Mouse (Mus musculus): ENCODE measurements around the gene Arhgap21. TPM values are rescaled to one million over a fixed set of nuclear protein-coding genes. Genes with fewer than 3 reads are reported as not detected.
"Not testable (repeated sequence)": the region's sequence is repeated elsewhere in the genome, so short reads cannot be mapped to it uniquely, and the experiment has no call there.

Gene Arhgap21
- polyA plus RNA-seq, 1 experiment from 2014 or later = 56.9 TPM

DNA sequence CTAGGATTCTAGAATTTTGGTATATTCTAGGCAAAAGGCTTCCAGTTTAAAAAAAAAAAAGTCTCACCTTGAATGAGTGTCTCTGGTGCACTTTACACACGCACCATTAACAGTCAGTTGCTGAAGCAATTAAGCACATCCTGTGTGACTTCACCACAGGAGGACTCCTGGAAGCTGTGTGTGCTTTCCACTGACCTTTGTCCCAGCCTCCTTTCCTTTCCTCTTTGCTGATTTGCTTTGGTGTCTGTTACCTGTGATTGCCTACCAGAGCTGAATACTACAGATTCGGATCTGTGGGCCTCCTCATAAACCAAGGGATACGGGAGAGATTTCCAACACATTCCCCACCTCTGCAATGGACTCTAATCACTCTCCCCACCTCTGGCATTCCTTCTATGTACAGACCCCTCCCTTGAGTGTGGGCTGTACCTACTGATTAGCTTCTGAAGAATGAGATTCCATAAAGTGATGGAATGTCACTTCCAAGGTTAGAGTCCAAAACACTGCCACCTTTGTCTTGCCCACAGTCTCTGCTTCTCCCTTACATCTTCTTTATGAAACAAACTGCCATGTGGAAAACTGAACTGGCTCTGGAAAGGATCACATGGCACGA is 32.0 kb downstream of the Arhgap21 start:
- H3K4me3 ChIP-seq (ENCODE audit: low read depth, low read length) = no peak overlapping the region
- H3K27me3 ChIP-seq (ENCODE audit: control insufficient read depth, insufficient read depth, low read length) = no peaks in the 10 kb centered on the region
- ATAC-seq (ENCODE audit: low FRiP score) = no peak
- H3K9ac ChIP-seq (ENCODE audit: low read length) = no peak overlapping the region
- no peak overlapping the region for H3K4me2 ChIP-seq
- H3K36me3 ChIP-seq (ENCODE audit: control insufficient read depth, insufficient read depth, low read length) = no peaks in the 10 kb centered on the region
- H3K9me3 ChIP-seq (ENCODE audit: control insufficient read depth, low read length) = no peaks in the 10 kb centered on the region
- no peak overlapping the region for H3K27ac ChIP-seq (ENCODE audit: low read depth, low read length)
- no peak for DNase-seq (ENCODE audit: low spot score, missing footprints)
- 87% methylated on average over 4 of the region's 4 CpGs for WGBS
- H3K4me1 ChIP-seq (ENCODE audit: control insufficient read depth, insufficient read depth, low read length) = peaks cover 11% of the 10 kb centered on the region; the same call in 1 of the 2 replicates

DNA sequence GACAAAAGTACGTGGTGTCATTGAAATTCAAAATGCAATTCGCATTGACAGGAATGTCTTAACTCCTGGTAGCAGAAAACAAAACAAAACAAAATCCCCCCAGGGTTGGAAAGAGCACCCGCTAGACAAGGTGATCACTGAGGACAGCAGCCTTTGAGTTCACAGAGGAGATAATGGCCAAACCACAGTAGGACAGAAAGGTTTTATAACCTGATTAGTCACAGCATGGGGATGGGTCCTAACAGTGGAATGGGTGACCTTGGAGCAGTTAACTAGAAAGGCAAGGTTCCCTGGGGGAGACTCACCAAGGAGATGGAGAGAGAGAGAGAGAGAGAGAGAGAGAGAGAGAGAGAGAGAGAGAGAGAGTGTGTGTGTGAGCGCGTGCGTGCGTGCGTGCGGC is 34.3 kb downstream of the Arhgap21 start:
- H3K4me2 ChIP-seq = no peak overlapping the region
- DNase-seq (ENCODE audit: low spot score, missing footprints) = no peak
- H3K9me3 ChIP-seq (ENCODE audit: control insufficient read depth, low read length) = no peaks in the 10 kb centered on the region
- peaks cover 7% of the 10 kb centered on the region; the same call in 1 of the 2 replicates for H3K4me1 ChIP-seq (ENCODE audit: control insufficient read depth, insufficient read depth, low read length)
- H3K36me3 ChIP-seq (ENCODE audit: control insufficient read depth, insufficient read depth, low read length) = no peaks in the 10 kb centered on the region
- H3K4me3 ChIP-seq (ENCODE audit: low read depth, low read length) = no peak overlapping the region
- no peak overlapping the region for H3K9ac ChIP-seq (ENCODE audit: low read length)
- no peaks in the 10 kb centered on the region for H3K27me3 ChIP-seq (ENCODE audit: control insufficient read depth, insufficient read depth, low read length)
- WGBS = 51% methylated on average over 9 of the region's 9 CpGs
- peak; percentile 30; the same call in 1 of the 2 replicates for ATAC-seq (ENCODE audit: low FRiP score)
- H3K27ac ChIP-seq (ENCODE audit: low read depth, low read length) = no peak overlapping the region

DNA sequence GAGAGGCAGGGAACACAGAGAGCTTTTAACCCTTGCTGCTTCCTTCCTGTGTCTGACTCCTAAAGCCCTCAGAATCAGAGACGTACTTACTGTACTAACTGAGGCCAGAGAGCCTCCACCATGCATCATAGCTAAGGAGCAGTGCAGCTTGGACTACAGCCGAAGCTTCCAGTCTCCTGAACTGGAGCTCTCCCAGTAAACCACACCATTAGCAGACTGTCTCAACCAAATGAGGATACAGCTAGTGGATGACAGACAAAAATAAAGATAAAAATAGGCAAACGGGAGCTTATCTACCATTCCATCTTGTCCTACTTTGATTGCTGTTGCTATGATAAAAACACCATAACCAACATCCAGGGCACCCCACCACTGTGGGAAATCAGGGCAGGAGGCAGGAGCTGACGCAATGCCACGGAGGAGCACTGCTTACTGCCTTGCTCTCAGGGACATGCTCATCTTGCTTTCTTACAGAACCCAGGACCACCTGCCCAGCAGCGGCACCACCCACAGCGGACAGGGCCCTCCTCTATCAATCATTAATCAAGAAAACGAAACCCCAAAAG is 35.9 kb downstream of the Arhgap21 start:
- H3K4me3 ChIP-seq (ENCODE audit: low read depth, low read length) = no peak overlapping the region
- DNase-seq (ENCODE audit: low spot score, missing footprints) (no peak), ATAC-seq (ENCODE audit: low FRiP score) (no peak)
- H3K4me2 ChIP-seq = no peak overlapping the region
- H3K36me3 ChIP-seq (ENCODE audit: control insufficient read depth, insufficient read depth, low read length) = no peaks in the 10 kb centered on the region
- peaks cover 7% of the 10 kb centered on the region; the same call in 1 of the 2 replicates for H3K4me1 ChIP-seq (ENCODE audit: control insufficient read depth, insufficient read depth, low read length)
- H3K27ac ChIP-seq (ENCODE audit: low read depth, low read length) = no peak overlapping the region
- H3K9me3 ChIP-seq (ENCODE audit: control insufficient read depth, low read length) = no peaks in the 10 kb centered on the region
- H3K27me3 ChIP-seq (ENCODE audit: control insufficient read depth, insufficient read depth, low read length) = no peaks in the 10 kb centered on the region
- H3K9ac ChIP-seq (ENCODE audit: low read length) = no peak overlapping the region
- WGBS = 89% methylated on average over 8 of the region's 8 CpGs

DNA sequence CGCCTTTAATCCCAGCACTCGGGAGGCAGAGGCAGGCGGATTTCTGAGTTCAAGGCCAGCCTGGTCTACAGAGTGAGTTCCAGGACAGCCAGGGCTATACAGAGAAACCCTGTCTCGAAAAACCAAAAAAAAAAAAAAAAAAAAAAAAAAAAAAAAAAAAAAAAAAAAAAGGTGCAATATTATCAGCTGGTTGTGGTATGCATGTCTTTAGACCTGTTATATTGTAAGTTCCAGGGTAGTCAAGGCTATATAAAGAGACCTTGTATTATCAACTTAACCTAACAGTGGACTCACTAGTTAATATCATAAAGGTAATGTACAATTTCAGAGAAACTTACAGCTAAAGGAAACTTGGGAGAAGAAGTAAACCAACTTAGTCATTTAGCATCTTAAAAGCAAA is 36.9 kb downstream of the Arhgap21 start:
- not testable (repeated sequence) for H3K36me3 ChIP-seq (ENCODE audit: control insufficient read depth, insufficient read depth, low read length); H3K9me3 ChIP-seq (ENCODE audit: control insufficient read depth, low read length); H3K27ac ChIP-seq (ENCODE audit: low read depth, low read length); DNase-seq (ENCODE audit: low spot score, missing footprints); H3K4me1 ChIP-seq (ENCODE audit: control insufficient read depth, insufficient read depth, low read length); H3K27me3 ChIP-seq (ENCODE audit: control insufficient read depth, insufficient read depth, low read length); ATAC-seq (ENCODE audit: low FRiP score); H3K9ac ChIP-seq (ENCODE audit: low read length); H3K4me3 ChIP-seq (ENCODE audit: low read depth, low read length); H3K4me2 ChIP-seq
- 96% methylated on average over 3 of the region's 4 CpGs for WGBS

DNA sequence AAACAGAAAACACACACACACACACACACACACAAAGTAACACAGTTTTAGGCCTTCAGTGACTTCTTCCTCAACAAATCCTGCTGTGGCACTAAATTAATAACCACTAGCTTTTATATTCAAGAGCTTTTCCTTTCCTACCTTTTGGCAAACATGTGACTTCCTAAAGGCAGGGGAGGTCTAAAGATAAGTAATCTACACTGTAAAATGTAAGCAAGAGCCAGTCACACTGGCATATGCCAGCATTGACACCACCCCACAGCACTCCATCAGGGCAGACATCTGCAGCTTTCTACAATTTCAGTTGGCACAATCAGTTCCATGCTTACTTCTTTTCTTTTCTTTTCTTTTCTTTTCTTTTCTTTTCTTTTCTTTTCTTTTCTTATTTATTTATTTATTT is 40.2 kb downstream of the Arhgap21 start:
- H3K4me1 ChIP-seq (ENCODE audit: control insufficient read depth, insufficient read depth, low read length) = no peaks in the 10 kb centered on the region
- no peak for DNase-seq (ENCODE audit: low spot score, missing footprints)
- no peak for ATAC-seq (ENCODE audit: low FRiP score)

DNA sequence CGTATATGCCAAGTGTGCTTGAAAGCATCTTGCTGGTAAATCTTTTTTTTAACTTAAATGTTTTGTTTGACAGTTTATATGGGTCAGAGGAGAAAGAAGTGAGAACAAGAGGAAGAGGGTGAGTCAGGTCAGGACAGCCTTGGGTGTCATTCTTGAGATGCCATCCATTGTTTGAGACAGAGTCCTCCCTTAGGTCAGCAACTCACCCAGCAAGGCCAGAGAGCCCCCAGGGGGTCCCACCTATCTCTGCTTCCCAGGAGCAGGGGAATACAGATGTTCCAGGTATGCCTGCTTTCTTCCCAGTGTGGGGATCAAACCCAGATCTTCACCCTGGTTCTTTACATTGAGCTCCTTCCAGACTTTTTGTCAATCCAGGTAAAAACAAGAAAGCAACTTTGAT is 43.7 kb downstream of the Arhgap21 start:
- Histone ChIP-seq H3K27me3 (ENCODE audit: control insufficient read depth, insufficient read depth, low read length) (no peaks in the 10 kb centered on the region), H3K4me2 (no peak overlapping the region), H3K36me3 (ENCODE audit: control insufficient read depth, insufficient read depth, low read length) (no peaks in the 10 kb centered on the region), H3K9me3 (ENCODE audit: control insufficient read depth, low read length) (no peaks in the 10 kb centered on the region), H3K4me3 (ENCODE audit: low read depth, low read length) (no peak overlapping the region), H3K9ac (ENCODE audit: low read length) (no peak overlapping the region), H3K27ac (ENCODE audit: low read depth, low read length) (no peak overlapping the region), H3K4me1 (ENCODE audit: control insufficient read depth, insufficient read depth, low read length) (peaks cover 7% of the 10 kb centered on the region; the same call in 1 of the 2 replicates)
- ATAC-seq (ENCODE audit: low FRiP score) (no peak), DNase-seq (ENCODE audit: low spot score, missing footprints) (no peak)
- 83% methylated on average over 1 of the region's 1 CpGs for WGBS

More for the DNA sequence above, 40.2 kb downstream of the Arhgap21 start:
- no peak overlapping the region for H3K4me3 ChIP-seq (ENCODE audit: low read depth, low read length)
- H3K9me3 ChIP-seq (ENCODE audit: control insufficient read depth, low read length) = no peaks in the 10 kb centered on the region
- no peaks in the 10 kb centered on the region for H3K27me3 ChIP-seq (ENCODE audit: control insufficient read depth, insufficient read depth, low read length)
- H3K36me3 ChIP-seq (ENCODE audit: control insufficient read depth, insufficient read depth, low read length) = no peaks in the 10 kb centered on the region
- H3K4me2 ChIP-seq = no peak overlapping the region
- H3K27ac ChIP-seq (ENCODE audit: low read depth, low read length) = no peak overlapping the region
- no peak overlapping the region for H3K9ac ChIP-seq (ENCODE audit: low read length)

DNA sequence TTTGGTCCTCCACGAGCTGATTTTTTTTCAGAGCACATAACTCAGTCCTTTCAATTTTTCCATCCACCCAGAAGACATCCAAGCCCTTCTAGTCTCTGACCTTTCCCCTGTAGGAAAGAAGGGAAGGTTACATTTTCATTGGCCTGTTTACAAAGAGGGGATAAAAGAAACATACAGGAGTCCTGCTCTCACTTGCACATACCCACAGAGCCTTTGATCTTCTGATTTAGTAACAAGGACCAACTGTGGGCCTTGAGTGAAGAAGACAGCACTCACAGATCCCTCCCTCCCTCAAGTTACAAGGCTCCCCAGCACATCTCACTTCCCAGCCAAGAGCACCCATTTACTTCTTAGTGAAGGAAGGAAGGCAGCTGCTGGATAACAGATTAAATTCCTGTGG is 46.3 kb downstream of the Arhgap21 start:
- DNase-seq (ENCODE audit: low spot score, missing footprints) (no peak), ATAC-seq (ENCODE audit: low FRiP score) (no peak)
- Histone ChIP-seq H3K36me3 (ENCODE audit: control insufficient read depth, insufficient read depth, low read length) (no peaks in the 10 kb centered on the region), H3K9me3 (ENCODE audit: control insufficient read depth, low read length) (no peaks in the 10 kb centered on the region), H3K4me2 (no peak overlapping the region), H3K4me3 (ENCODE audit: low read depth, low read length) (no peak overlapping the region), H3K9ac (ENCODE audit: low read length) (no peak overlapping the region), H3K27me3 (ENCODE audit: control insufficient read depth, insufficient read depth, low read length) (no peaks in the 10 kb centered on the region), H3K4me1 (ENCODE audit: control insufficient read depth, insufficient read depth, low read length) (peaks cover 7% of the 10 kb centered on the region; the same call in 1 of the 2 replicates), H3K27ac (ENCODE audit: low read depth, low read length) (no peak overlapping the region)
- WGBS = 21% methylated on average over 1 of the region's 1 CpGs

DNA sequence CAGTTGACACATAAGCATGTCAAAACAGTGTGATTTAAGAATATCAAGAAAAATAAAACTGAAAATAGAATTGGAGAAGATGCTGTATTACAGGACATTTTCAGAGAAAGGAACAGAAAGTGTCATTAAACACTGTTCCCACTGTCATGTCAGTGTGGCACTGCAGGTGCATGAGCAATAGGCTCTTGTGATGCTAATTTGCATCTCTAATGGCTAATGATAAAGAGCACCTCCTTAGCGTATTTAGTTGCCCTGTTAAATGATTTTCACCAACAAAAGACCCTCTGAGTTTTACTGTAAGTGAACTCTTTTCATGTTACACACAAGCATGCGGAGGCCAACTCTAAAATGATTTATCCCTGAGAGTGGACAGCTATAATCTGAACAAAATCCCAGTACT is 47.1 kb downstream of the Arhgap21 start:
- no peaks in the 10 kb centered on the region for H3K27me3 ChIP-seq (ENCODE audit: control insufficient read depth, insufficient read depth, low read length)
- no peaks in the 10 kb centered on the region for H3K36me3 ChIP-seq (ENCODE audit: control insufficient read depth, insufficient read depth, low read length)
- WGBS = 77% methylated on average over 2 of the region's 2 CpGs
- no peak overlapping the region for H3K9ac ChIP-seq (ENCODE audit: low read length)
- H3K4me3 ChIP-seq (ENCODE audit: low read depth, low read length) = no peak overlapping the region
- H3K9me3 ChIP-seq (ENCODE audit: control insufficient read depth, low read length) = no peaks in the 10 kb centered on the region
- no peak overlapping the region for H3K27ac ChIP-seq (ENCODE audit: low read depth, low read length)
- H3K4me2 ChIP-seq = no peak overlapping the region
- peaks cover 7% of the 10 kb centered on the region; the same call in 1 of the 2 replicates for H3K4me1 ChIP-seq (ENCODE audit: control insufficient read depth, insufficient read depth, low read length)
- DNase-seq (ENCODE audit: low spot score, missing footprints) (no peak), ATAC-seq (ENCODE audit: low FRiP score) (no peak)

DNA sequence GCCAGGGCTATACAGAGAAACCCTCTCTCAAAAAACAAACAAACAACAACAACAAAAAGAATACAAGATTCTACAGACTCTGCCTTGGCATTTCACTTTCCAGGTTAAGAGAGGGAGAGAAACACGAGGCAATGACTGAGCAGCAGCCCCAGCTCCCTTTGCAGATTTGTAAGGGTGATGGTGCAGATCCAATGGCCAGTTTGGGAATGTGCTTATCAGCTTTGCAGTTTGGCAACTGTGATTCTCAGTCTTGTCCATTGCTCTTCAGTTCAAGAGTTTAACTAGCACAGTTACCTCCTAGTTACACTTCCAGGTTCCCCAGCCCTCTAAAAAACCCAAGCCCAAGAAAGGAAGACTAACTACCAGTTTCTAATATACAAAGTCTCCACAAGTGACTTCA is 47.7 kb downstream of the Arhgap21 start:
- 87% methylated on average over 1 of the region's 1 CpGs for WGBS
- H3K27me3 ChIP-seq (ENCODE audit: control insufficient read depth, insufficient read depth, low read length) = no peaks in the 10 kb centered on the region
- no peaks in the 10 kb centered on the region for H3K9me3 ChIP-seq (ENCODE audit: control insufficient read depth, low read length)
- ATAC-seq (ENCODE audit: low FRiP score) (no peak), DNase-seq (ENCODE audit: low spot score, missing footprints) (no peak)
- peaks cover 7% of the 10 kb centered on the region; the same call in 1 of the 2 replicates for H3K4me1 ChIP-seq (ENCODE audit: control insufficient read depth, insufficient read depth, low read length)
- H3K36me3 ChIP-seq (ENCODE audit: control insufficient read depth, insufficient read depth, low read length) = no peaks in the 10 kb centered on the region
- no peak overlapping the region for H3K9ac ChIP-seq (ENCODE audit: low read length)
- no peak overlapping the region for H3K4me3 ChIP-seq (ENCODE audit: low read depth, low read length)
- H3K4me2 ChIP-seq = no peak overlapping the region
- no peak overlapping the region for H3K27ac ChIP-seq (ENCODE audit: low read depth, low read length)
